Mouse (Mus musculus): ENCODE measurements around the gene Tmed11. TPM values are rescaled to one million over a fixed set of nuclear protein-coding genes. Genes with fewer than 3 reads are reported as not detected.
"Not testable (repeated sequence)": the region's sequence is repeated elsewhere in the genome, so short reads cannot be mapped to it uniquely, and the experiment has no call there.

Tmed11 gene
- not detected in 2 replicates for polyA plus RNA-seq (2012; ENCODE audit: insufficient read depth, insufficient read length, missing spikeins)

- H3K27ac ChIP-seq (ENCODE audit: insufficient read depth, low read depth, low read length); H3K4me1 ChIP-seq (ENCODE audit: control insufficient read depth, insufficient read depth, low read length); H3K4me3 ChIP-seq (ENCODE audit: insufficient read depth, low read length): not testable (repeated sequence)
Measured at GRCm38 (mm10) chr5:108795263-108795662, at the start of gene Tmed11. Gene Tmed11, minus strand, starts transcription at chr5:108795363.

GRCm38 (mm10) chr5:108836156-108836555 is 41.0 kb upstream of the Tmed11 start:
- Histone ChIP-seq H3K27ac (ENCODE audit: insufficient read depth, low read depth, low read length) (no peak overlapping the region), H3K4me1 (ENCODE audit: control insufficient read depth, insufficient read depth, low read length) (no peaks in the 10 kb centered on the region), H3K4me3 (ENCODE audit: insufficient read depth, low read length) (no peak overlapping the region)
- TF ChIP-seq POLR2A (IDR thresholded peaks at IDR 0.05; ENCODE audit: borderline replicate concordance, low read depth, low read length) (no peak), CTCF (IDR thresholded peaks at IDR 0.05; ENCODE audit: low read depth, low read length) (0 out of 2 replicates have a peak, but pooled peaks have one; percentile 16)

- Histone ChIP-seq H3K4me3 (ENCODE audit: insufficient read depth, low read length) (no peak overlapping the region), H3K4me1 (ENCODE audit: control insufficient read depth, insufficient read depth, low read length) (peaks cover 7% of the 10 kb centered on the region), H3K27ac (ENCODE audit: insufficient read depth, low read depth, low read length) (no peak overlapping the region)
- no peak for TF ChIP-seq POLR2A (IDR thresholded peaks at IDR 0.05; ENCODE audit: borderline replicate concordance, low read depth, low read length)
- no peak for TF ChIP-seq CTCF (IDR thresholded peaks at IDR 0.05; ENCODE audit: low read depth, low read length)
Measured at GRCm38 (mm10) chr5:108823276-108823675, 28.1 kb upstream of the Tmed11 start.

DNA sequence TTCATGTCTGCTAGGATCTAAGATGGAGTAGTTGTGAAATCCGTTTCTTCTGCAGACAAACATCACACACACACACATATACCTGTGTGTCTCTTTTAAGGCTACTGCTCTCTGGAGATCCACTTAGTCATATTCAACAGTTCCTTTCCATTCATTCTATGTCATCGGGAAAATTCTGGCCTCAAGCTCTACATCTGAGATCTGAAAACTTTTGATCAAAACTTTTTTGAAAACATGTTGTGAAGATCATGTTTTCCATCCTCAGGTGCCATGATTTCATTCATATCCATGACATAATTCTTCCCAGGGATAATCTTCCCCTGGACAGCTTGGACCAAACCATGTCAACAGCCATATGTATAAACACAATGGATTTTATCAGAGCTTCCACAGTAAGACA is 13.6 kb upstream of the Tmed11 start, which contains the start of gene Vmn2r8:
Gene Vmn2r8 (minus strand): TSS at position 101 of the 400 bp plus-strand sequence.
- Histone ChIP-seq H3K27ac (ENCODE audit: insufficient read depth, low read depth, low read length) (0 out of 2 replicates have a peak within 1 kb of the TSS, but pooled peaks have one; percentile 21), H3K4me1 (ENCODE audit: control insufficient read depth, insufficient read depth, low read length) (peaks cover 12% of the 10 kb centered on the region)
- H3K4me3 ChIP-seq (ENCODE audit: insufficient read depth, low read length) = not testable (repeated sequence)

GRCm38 (mm10) chr5:108803646-108804045 is 8.5 kb upstream of the Tmed11 start:
- Histone ChIP-seq H3K4me1 (ENCODE audit: control insufficient read depth, insufficient read depth, low read length) (peaks cover 11% of the 10 kb centered on the region), H3K27ac (ENCODE audit: insufficient read depth, low read depth, low read length) (no peak overlapping the region), H3K4me3 (ENCODE audit: insufficient read depth, low read length) (no peak overlapping the region)
- no peak for TF ChIP-seq CTCF (IDR thresholded peaks at IDR 0.05; ENCODE audit: low read depth, low read length)
- TF ChIP-seq POLR2A (IDR thresholded peaks at IDR 0.05; ENCODE audit: borderline replicate concordance, low read depth, low read length) = no peak

GRCm38 (mm10) chr5:108790385-108790784 is 4.8 kb downstream of the Tmed11 start:
- not testable (repeated sequence) for H3K27ac ChIP-seq (ENCODE audit: insufficient read depth, low read depth, low read length); H3K4me3 ChIP-seq (ENCODE audit: insufficient read depth, low read length); H3K4me1 ChIP-seq (ENCODE audit: control insufficient read depth, insufficient read depth, low read length)

DNA sequence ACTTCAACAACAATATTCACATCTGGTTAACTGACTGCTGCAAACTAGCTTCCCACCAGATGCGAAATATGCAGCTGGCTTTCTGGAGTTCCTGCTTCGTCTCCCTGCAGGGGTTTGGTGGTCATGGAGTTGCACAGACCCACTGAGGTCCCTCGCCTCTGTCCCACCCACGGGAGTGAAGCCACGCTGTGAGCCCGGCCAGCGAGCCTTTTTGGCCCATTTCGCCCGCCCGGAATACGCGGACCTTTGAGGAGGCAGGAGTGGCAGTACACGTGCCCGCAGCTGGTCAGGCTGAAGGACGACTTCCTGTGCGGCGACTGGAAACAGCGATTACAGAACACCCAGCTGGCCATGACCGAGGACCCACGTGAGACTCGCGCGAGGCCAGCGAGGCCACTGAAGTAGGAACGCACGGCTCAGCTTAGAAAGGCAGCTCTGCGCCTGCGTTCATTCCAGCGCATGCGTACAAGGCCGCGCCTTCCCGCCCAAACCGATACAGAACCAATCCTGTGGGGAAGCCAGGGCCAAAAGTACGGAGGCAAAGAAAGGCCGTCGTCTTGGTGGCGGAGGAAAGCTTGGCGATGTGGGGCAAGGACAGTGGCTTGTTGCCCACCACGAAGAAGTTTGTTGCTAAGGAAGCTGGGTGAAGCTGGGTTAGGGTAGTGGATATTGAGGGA is 20.4 kb downstream of the Tmed11 start, which contains the start of gene Rnf212:
Gene Rnf212 (minus strand): TSS at position 353 of the 677 bp plus-strand sequence.
- TF ChIP-seq POLR2A (IDR thresholded peaks at IDR 0.05; ENCODE audit: borderline replicate concordance, low read depth, low read length) (no peak), CTCF (IDR thresholded peaks at IDR 0.05; ENCODE audit: low read depth, low read length) (no peak)
- Histone ChIP-seq H3K27ac (ENCODE audit: insufficient read depth, low read depth, low read length) (no peak within 1 kb of the TSS), H3K4me3 (ENCODE audit: insufficient read depth, low read length) (no peak within 1 kb of the TSS), H3K4me1 (ENCODE audit: control insufficient read depth, insufficient read depth, low read length) (no peaks in the 10 kb centered on the region)

DNA sequence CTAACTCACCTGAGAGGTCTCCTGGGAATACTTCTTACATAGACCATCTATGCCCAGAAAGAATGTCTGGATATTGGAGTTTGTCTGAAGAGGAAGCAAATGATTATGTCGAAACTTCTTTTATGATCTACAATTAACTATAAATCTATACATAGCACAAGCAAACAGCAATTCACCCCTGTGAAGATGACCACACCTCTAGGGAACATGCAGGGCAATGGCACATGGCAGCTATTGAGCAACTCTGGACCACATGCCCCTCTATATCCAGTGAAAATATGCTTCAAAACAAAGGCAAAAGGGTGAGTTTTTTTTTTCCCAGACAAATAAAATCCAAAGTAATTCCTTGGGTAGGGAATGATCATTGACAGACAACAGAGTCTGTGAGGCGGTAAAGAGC is 35.2 kb downstream of the Tmed11 start:
- TF ChIP-seq POLR2A (IDR thresholded peaks at IDR 0.05; ENCODE audit: borderline replicate concordance, low read depth, low read length) (no peak), CTCF (IDR thresholded peaks at IDR 0.05; ENCODE audit: low read depth, low read length) (no peak)
- H3K4me3 ChIP-seq (ENCODE audit: insufficient read depth, low read length) = no peak overlapping the region
- no peak overlapping the region for H3K27ac ChIP-seq (ENCODE audit: insufficient read depth, low read depth, low read length)
- no peaks in the 10 kb centered on the region for H3K4me1 ChIP-seq (ENCODE audit: control insufficient read depth, insufficient read depth, low read length)

GRCm38 (mm10) chr5:108758396-108758795 is 36.8 kb downstream of the Tmed11 start:
- H3K4me3 ChIP-seq (ENCODE audit: insufficient read depth, low read length) = no peak overlapping the region
- no peak for TF ChIP-seq CTCF (IDR thresholded peaks at IDR 0.05; ENCODE audit: low read depth, low read length)
- no peak for TF ChIP-seq POLR2A (IDR thresholded peaks at IDR 0.05; ENCODE audit: borderline replicate concordance, low read depth, low read length)
- H3K27ac ChIP-seq (ENCODE audit: insufficient read depth, low read depth, low read length) = no peak overlapping the region
- no peaks in the 10 kb centered on the region for H3K4me1 ChIP-seq (ENCODE audit: control insufficient read depth, insufficient read depth, low read length)

- H3K27ac ChIP-seq (ENCODE audit: insufficient read depth, low read depth, low read length); H3K4me1 ChIP-seq (ENCODE audit: control insufficient read depth, insufficient read depth, low read length); H3K4me3 ChIP-seq (ENCODE audit: insufficient read depth, low read length): not testable (repeated sequence)
Measured at GRCm38 (mm10) chr5:108751258-108751657, 43.9 kb downstream of the Tmed11 start.
